Mouse (Mus musculus) inflammation-experienced regulatory T-cells, adult 6 months (primary cell): ENCODE data around the gene Stx8. TPM values are rescaled to one million over a fixed set of nuclear protein-coding genes. Genes with fewer than 3 reads are reported as not detected.

Experiments used
- ATAC-seq: one replicate; pipeline ENCODE4 v1.8.0; 2017
- polyA plus RNA-seq, 3 experiments: library from polyadenylated mRNA; unstranded; fragments of 100-300 nt; shearing (Covaris generic); gene quantifications; one replicate each; pipeline ENCODE4 v1.2.1; 2017

Gene Stx8
- polyA plus RNA-seq, result 10 to 100 TPM; 59.6 to 76.8 (median 64.6) TPM

- peak; percentile 90 for ATAC-seq
Observed at GRCm38 (mm10) chr11:67965905-67966878, at the start of gene Stx8. Gene Stx8 (plus strand): TSS chr11:67966193.

DNA sequence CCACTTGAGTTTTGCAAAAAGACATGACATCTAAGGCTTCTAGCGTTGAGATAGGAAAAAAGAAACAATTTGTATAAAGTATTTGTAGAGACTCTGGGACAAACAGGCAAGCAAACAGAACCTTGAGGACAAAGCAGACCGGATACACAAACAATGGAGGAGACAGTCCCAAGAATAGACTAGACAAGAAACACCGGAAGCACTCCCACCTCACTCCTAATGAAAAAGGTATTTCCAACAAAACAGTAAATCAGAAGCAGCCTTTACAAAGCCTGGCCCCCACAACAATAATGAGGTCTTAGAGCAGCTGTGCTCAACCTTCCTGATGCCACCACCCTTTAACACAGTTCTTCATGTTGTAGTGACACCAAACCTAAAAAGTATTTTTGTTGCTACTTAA lies 48.9 kb upstream of the Stx8 start:
- ATAC-seq, result no peak

GRCm38 (mm10) chr11:67919593-67919992 lies 46.4 kb upstream of the Stx8 start:
- no peak for ATAC-seq

DNA sequence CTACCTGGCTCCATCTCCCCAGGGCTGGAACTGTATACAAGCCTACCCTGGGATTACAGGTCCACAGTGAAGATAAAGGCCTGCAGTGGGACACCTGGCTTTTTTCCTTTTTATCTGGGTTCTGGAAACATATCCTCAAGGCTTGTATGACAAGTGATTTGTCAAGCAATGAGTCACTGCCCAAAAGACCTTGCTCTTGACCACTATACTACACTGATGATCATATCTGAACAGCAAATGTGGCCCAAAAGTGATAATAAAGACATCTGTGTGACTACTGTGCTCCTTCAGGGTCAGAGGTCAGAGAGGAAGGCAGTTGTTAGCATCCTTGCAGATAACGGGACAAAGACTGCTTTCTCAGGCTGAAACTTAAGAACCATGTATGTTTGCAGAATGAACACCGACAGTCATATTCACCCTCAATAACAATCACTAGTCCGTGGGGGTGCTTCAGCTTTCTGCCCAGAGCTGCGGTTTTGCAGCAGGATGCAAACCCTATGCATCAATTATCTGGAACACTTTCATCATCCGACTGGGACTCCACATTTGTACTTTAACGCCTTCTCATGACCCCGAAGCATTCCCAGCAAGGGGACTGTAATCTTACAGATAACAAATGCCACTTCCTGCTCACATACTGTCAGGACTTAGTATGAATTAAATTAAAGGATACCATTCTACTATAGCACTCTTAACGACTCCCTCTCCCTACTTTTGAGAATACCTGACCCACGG lies 45.6 kb upstream of the Stx8 start:
- ATAC-seq, result no peak

GRCm38 (mm10) chr11:67921091-67921826 lies 44.7 kb upstream of the Stx8 start:
- no peak for ATAC-seq

GRCm38 (mm10) chr11:67921827-67922754 lies 43.9 kb upstream of the Stx8 start, which contains the start of gene Usp43:
Gene Usp43 (minus strand): TSS chr11:67922153.
- no peak for ATAC-seq

- ATAC-seq, result no peak
Observed at GRCm38 (mm10) chr11:67922755-67923125, 43.3 kb upstream of the Stx8 start.

DNA sequence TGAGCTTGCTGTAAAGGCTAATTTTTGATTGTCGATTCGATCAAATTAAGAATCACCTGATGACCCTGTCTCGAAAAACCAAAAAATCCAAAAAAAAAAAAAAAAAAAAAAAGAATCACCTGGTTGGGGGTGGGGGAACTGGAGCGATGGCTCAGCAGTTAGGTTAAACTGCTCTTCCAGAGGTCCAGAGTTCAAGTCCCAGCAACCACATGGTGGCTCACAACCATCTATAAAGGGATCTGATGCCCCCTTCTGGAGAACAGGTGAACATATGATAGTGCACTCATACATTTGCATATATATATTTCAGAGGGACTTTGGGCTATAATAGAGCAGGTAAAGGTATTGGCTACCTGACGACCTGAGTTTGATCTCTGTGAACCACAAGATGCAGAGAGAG lies 42.3 kb upstream of the Stx8 start:
- ATAC-seq, result no peak

DNA sequence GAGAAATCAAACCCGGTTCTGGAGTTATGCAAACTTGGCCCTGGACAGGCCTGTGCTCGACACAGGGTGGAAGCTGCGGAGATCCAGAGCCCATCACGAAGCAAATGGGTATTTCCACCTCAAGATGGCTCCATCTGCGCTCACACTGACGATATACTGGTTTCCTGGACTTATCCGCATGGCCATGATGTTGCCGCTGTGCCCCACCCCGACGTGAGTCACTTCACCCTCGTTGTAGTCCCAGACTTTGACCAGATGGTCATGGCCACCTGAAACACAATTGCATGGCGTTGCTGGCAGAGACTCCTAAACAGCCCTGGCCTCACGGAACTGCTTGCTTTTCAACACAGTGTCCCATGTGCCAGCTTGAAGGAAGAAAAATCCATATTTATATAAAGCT lies 41.0 kb upstream of the Stx8 start:
- ATAC-seq, result no peak

DNA sequence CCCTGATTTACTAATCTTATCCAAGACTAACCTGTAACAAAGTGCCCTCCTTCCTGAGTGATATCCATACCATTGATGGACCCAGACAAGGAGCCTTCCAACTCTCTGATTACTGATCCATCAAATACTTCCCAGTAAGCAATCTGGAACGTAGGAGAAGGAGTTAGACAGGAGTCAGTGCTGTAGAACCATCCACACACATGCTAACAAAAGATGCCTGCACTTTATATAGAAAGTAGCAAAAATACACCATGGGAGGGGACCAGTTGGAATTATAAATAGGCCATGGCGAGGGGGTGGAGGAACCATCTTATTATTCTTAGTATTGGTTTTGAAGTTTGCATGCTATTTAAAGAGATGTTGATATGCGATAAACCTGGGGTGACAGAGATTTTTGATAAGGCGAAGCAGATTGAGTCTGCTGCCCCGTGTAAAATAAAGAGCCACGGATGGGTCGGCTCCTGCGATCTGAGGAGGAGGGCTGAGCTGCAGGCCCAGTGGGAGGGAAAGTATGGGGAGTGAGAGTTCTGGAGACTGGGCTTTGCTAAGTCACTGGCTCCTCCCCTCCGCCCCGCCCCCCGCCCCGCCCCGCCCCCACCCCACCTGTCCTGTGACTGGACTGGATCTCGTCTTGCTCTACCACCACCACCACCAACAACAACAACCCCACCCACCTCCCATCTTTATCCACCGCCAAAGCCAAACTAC lies 39.5 kb upstream of the Stx8 start:
- no peak for ATAC-seq

GRCm38 (mm10) chr11:67932156-67932555 lies 33.8 kb upstream of the Stx8 start:
- ATAC-seq, result no peak

DNA sequence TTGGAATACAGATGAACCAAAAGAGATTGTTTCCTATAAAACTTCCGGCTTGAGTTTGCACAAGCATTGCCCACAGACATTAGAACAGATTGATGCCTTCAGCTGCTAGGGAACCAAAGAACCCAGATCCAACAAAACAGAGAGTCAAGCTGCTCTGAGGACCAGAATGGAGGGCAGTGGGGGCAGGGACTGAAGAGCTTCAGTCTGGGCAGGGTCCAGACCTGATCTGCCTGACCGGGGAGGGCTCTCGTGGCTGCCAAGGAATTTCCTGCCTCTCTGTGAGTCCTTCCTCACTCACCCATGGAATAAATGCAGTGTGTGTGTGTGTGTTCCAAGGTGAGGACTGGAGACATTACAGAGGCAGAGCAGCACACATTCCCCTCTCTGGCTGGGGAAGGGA lies 17.8 kb upstream of the Stx8 start:
- no peak for ATAC-seq

- no peak for ATAC-seq
Observed at GRCm38 (mm10) chr11:67949475-67949874, 16.5 kb upstream of the Stx8 start.

DNA sequence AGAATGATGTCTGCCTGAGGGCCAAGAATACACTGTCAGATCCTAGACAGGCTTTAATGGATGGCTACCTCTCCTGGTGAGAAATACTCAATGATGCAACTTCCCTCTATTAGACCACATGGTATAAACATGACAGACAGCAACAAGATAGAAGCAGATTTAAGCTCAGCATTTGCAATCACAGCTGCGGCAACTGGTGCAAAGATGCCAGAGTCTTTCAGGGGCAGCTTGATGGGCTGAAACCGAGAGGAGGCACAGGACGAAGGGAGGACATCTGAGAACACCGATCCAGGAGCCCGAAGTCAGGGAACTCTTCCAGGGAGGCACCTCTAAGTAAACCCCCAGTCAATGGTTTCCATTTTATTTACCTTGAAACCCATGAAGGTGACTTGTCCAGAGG lies 12.4 kb upstream of the Stx8 start:
- no peak for ATAC-seq

- ATAC-seq, result no peak
Observed at GRCm38 (mm10) chr11:67954413-67954812, 11.6 kb upstream of the Stx8 start.

DNA sequence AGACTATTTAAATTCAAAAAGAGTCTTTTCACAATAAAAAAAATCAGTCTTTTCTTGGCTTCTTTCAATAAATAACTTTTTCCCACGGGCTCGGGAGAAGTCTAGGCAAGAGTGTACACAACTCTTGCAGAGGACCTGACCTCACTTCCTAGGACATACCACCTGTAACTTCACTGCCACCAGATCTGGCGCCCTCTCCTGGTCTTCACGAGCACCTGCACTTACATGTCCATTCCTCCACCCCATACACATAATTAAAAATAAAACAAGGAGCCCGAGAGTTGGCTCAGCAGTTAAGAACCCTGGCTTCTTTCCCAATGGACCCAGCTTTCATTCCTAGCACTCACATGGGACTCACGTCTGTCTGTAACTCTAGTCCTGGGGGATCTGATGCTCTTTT lies 1.9 kb upstream of the Stx8 start:
- no peak for ATAC-seq

GRCm38 (mm10) chr11:67965242-67965883 lies 630 bp upstream of the Stx8 start, which contains the start of gene Cfap52:
Gene Cfap52 (minus strand): TSS chr11:67965651.
- ATAC-seq, result peak; percentile 29

- ATAC-seq, result no peak
Observed at GRCm38 (mm10) chr11:67967831-67968230, 1.8 kb downstream of the Stx8 start.

DNA sequence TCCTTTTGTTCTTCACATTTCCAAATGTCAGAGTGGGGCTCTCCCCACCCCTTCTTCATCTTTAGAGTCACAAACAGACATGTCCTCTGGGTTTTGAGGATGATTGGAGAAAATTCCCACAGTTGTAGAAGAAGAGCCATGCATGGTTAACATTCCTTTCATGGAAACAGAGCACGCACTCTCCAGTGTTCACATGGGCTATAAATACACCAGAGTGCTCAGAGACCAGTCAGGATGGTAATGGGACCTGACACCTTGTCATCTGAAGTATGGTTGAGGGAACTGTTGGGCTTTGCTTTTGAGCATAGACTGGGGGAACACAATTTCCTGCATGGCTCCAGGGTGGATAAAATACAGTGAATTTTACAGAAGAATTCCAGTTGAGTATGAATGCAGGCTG lies 6.6 kb downstream of the Stx8 start:
- ATAC-seq, result no peak

GRCm38 (mm10) chr11:67973225-67973624 lies 7.2 kb downstream of the Stx8 start:
- ATAC-seq, result no peak

GRCm38 (mm10) chr11:67975252-67975651 lies 9.3 kb downstream of the Stx8 start:
- no peak for ATAC-seq
